35 mouse cellular contexts compared by ENCODE assay signal in genomic region chr5:130327615-130328263, GRCm38 (mm10). TPM values are rescaled to one million over a fixed set of nuclear protein-coding genes. Genes with fewer than 3 reads are reported as not detected.
DNase-seq lines count a peak whose midpoint lies in the region; ATAC-seq and TF ChIP-seq lines count a peak whose summit lies in the region.
"Had no signal": no experiment of that assay in that cellular context is flagged by ENCODE, and none has a peak within 500 bp of the region (broad histone marks: within the 10 kb centered on the region; RNA-seq: fewer than 3 reads in every experiment).

No protein-coding gene starts in this region.

- H3K9me3 ChIP-seq in embryonic facial prominence, embryonic 14.5 days (ENCODE audit: control insufficient read depth, low read length) = peaks cover 7% of the 10 kb centered on the region; the same call in 1 of the 2 replicates
- H3K9me3 ChIP-seq in embryonic facial prominence, embryonic 10.5 days = peaks cover 3% of the 10 kb centered on the region; the same call in 1 of the 2 replicates
- 0 out of 2 replicates have a peak, but pooled peaks cover 2% of the 10 kb centered on the region for H3K9me3 ChIP-seq in midbrain, embryonic 11.5 days (ENCODE audit: control insufficient read depth, low read length)
- H3K9me3 ChIP-seq in midbrain, embryonic 16.5 days (replicated peaks; ENCODE audit: control insufficient read depth, low read length, poor library complexity, severe bottlenecking) = no peaks in the 10 kb centered on the region
- H3K9me3 ChIP-seq in kidney, postnatal 0 days (replicated peaks; ENCODE audit: low read length) = no peaks in the 10 kb centered on the region
- H3K9me3 ChIP-seq: liver, embryonic 13.5 days; neural tube, embryonic 15.5 days had no signal

- H3K36me3 ChIP-seq in embryonic facial prominence, embryonic 14.5 days (ENCODE audit: control insufficient read depth, insufficient read depth, low read length) = peaks cover 21% of the 10 kb centered on the region
- H3K36me3 ChIP-seq in embryonic facial prominence, embryonic 10.5 days (replicated peaks) = peaks cover 53% of the 10 kb centered on the region
- H3K36me3 ChIP-seq in midbrain, embryonic 11.5 days (ENCODE audit: control insufficient read depth, insufficient read depth, low read length) = peaks cover 2% of the 10 kb centered on the region; the same call in 1 of the 2 replicates
- H3K36me3 ChIP-seq in midbrain, embryonic 16.5 days (ENCODE audit: control insufficient read depth, insufficient read depth, low read length) = peaks cover 6% of the 10 kb centered on the region; the same call in 1 of the 2 replicates
- H3K36me3 ChIP-seq in kidney, postnatal 0 days (ENCODE audit: insufficient read depth, low read length) = 0 out of 2 replicates have a peak, but pooled peaks cover 8% of the 10 kb centered on the region

- H3K4me1 ChIP-seq in embryonic facial prominence, embryonic 14.5 days (ENCODE audit: control insufficient read depth, insufficient read depth, low read length) = no peaks in the 10 kb centered on the region
- no peaks in the 10 kb centered on the region for H3K4me1 ChIP-seq in embryonic facial prominence, embryonic 10.5 days
- no peaks in the 10 kb centered on the region for H3K4me1 ChIP-seq in midbrain, embryonic 11.5 days (ENCODE audit: control insufficient read depth, insufficient read depth, low read length)
- no peaks in the 10 kb centered on the region for H3K4me1 ChIP-seq in midbrain, embryonic 16.5 days (ENCODE audit: control insufficient read depth, insufficient read depth, low read length)
- 0 out of 2 replicates have a peak, but pooled peaks cover 4% of the 10 kb centered on the region for H3K4me1 ChIP-seq in kidney, postnatal 0 days (replicated peaks; ENCODE audit: insufficient read depth, low read length)
- H3K4me1 ChIP-seq: embryonic facial prominence, embryonic 12.5 days; forebrain, embryonic 10.5 days; heart, embryonic 12.5 days; liver, embryonic 13.5 days had no signal

- no peaks in the 10 kb centered on the region for H3K27me3 ChIP-seq in embryonic facial prominence, embryonic 14.5 days (replicated peaks; ENCODE audit: control insufficient read depth, insufficient read depth, low read length)
- H3K27me3 ChIP-seq in embryonic facial prominence, embryonic 10.5 days (replicated peaks; ENCODE audit: low read depth, poor library complexity, severe bottlenecking) = no peaks in the 10 kb centered on the region
- H3K27me3 ChIP-seq in midbrain, embryonic 11.5 days (ENCODE audit: control insufficient read depth, insufficient read depth, low read length) = no peaks in the 10 kb centered on the region
- no peaks in the 10 kb centered on the region for H3K27me3 ChIP-seq in midbrain, embryonic 16.5 days (ENCODE audit: control insufficient read depth, insufficient read depth, low read depth, low read length)
- no peaks in the 10 kb centered on the region for H3K27me3 ChIP-seq in kidney, postnatal 0 days (ENCODE audit: insufficient read depth, low read length)
- H3K27me3 ChIP-seq: embryonic facial prominence, embryonic 12.5 days; heart, embryonic 12.5 days; liver, embryonic 13.5 days; neural tube, embryonic 15.5 days had no signal

- intact Hi-C loops in heart, postnatal 10 days (cut with DNase I) = no loop called here

- peak; percentile 53 for DNase-seq in embryonic facial prominence, embryonic 14.5 days (ENCODE audit: low spot score)
- no peak for DNase-seq in embryonic facial prominence, embryonic 10.5 days (ENCODE audit: low spot score)
- peak; percentile 31 for DNase-seq in midbrain, embryonic 11.5 days (ENCODE audit: low spot score, missing footprints)
- DNase-seq in kidney, postnatal 0 days (ENCODE audit: low spot score) = peak; percentile 84
- no peak for DNase-seq in heart, postnatal 10 days
- DNase-seq in testis, postnatal 10 days (ENCODE audit: low spot score) = no peak
- DNase-seq: cerebellum, adult 11 months; cerebellum, adult 9-10 months; cerebellum, postnatal 36 days; gastrocnemius, adult 2 months; heart, adult 2 months; layer of hippocampus, postnatal 36 days; left cerebral cortex, postnatal 4 days; liver, embryonic 13.5 days; lung, adult 18-20 months; midbrain, embryonic 14.5 days; spleen, adult 18-20 months; thymus, adult 2 months; thymus, postnatal 36 days had no signal

- H3K4me2 ChIP-seq in embryonic facial prominence, embryonic 14.5 days (ENCODE audit: low read depth, low read length) = no peak overlapping the region
- H3K4me2 ChIP-seq in midbrain, embryonic 11.5 days = no peak overlapping the region
- H3K4me2 ChIP-seq in midbrain, embryonic 16.5 days (ENCODE audit: low read length) = no peak overlapping the region
- no peak overlapping the region for H3K4me2 ChIP-seq in kidney, postnatal 0 days (ENCODE audit: low read length)
- H3K4me2 ChIP-seq: embryonic facial prominence, embryonic 12.5 days; heart, embryonic 12.5 days; hindbrain, embryonic 14.5 days; liver, embryonic 13.5 days; neural tube, embryonic 15.5 days had no signal

- H3K4me3 ChIP-seq in embryonic facial prominence, embryonic 14.5 days (ENCODE audit: low read depth, low read length) = no peak overlapping the region
- no peak overlapping the region for H3K4me3 ChIP-seq in embryonic facial prominence, embryonic 10.5 days
- no peak overlapping the region for H3K4me3 ChIP-seq in midbrain, embryonic 11.5 days (ENCODE audit: low read depth, low read length)
- H3K4me3 ChIP-seq in midbrain, embryonic 16.5 days (ENCODE audit: low read depth, low read length) = no peak overlapping the region
- H3K4me3 ChIP-seq in kidney, postnatal 0 days (replicated peaks; ENCODE audit: low read depth, low read length) = no peak overlapping the region
- H3K4me3 ChIP-seq: embryonic facial prominence, embryonic 12.5 days; forebrain, embryonic 10.5 days; gastrocnemius, adult 2 months; heart, adult 2 months; heart, embryonic 12.5 days; liver, embryonic 13.5 days; neural tube, embryonic 15.5 days had no signal

- no peak for TF ChIP-seq CTCF in kidney, postnatal 0 days (IDR thresholded peaks at IDR 0.05; ENCODE audit: low read depth)

- no peak overlapping the region for H3K9ac ChIP-seq in embryonic facial prominence, embryonic 14.5 days (ENCODE audit: low read depth, low read length)
- H3K9ac ChIP-seq in midbrain, embryonic 11.5 days (ENCODE audit: low read length) = no peak overlapping the region
- H3K9ac ChIP-seq in midbrain, embryonic 16.5 days (ENCODE audit: low read depth, low read length) = no peak overlapping the region
- no peak overlapping the region for H3K9ac ChIP-seq in kidney, postnatal 0 days (ENCODE audit: low read depth, low read length)
- H3K9ac ChIP-seq: embryonic facial prominence, embryonic 12.5 days; heart, embryonic 12.5 days; hindbrain, embryonic 14.5 days; liver, embryonic 13.5 days; neural tube, embryonic 15.5 days had no signal

- H3K27ac ChIP-seq in embryonic facial prominence, embryonic 14.5 days (replicated peaks; ENCODE audit: low read depth, low read length) = no peak overlapping the region
- H3K27ac ChIP-seq in embryonic facial prominence, embryonic 10.5 days (replicated peaks) = no peak overlapping the region
- H3K27ac ChIP-seq in midbrain, embryonic 11.5 days (ENCODE audit: low read depth, low read length) = no peak overlapping the region
- H3K27ac ChIP-seq in midbrain, embryonic 16.5 days (ENCODE audit: low read length) = no peak overlapping the region
- no peak overlapping the region for H3K27ac ChIP-seq in kidney, postnatal 0 days
- H3K27ac ChIP-seq: embryonic facial prominence, embryonic 12.5 days; forebrain, embryonic 10.5 days; gastrocnemius, adult 2 months; heart, adult 2 months; hindbrain, embryonic 14.5 days; liver, embryonic 13.5 days; macrophage; neural tube, embryonic 15.5 days; stomach, postnatal 0 days had no signal

- 71% methylated on average over 6 of the region's 6 CpGs for WGBS in embryonic facial prominence, embryonic 14.5 days
- WGBS in embryonic facial prominence, embryonic 10.5 days = 84% methylated on average over 6 of the region's 6 CpGs
- 87% methylated on average over 6 of the region's 6 CpGs for WGBS in midbrain, embryonic 11.5 days
- 88% methylated on average over 6 of the region's 6 CpGs for WGBS in midbrain, embryonic 16.5 days
- WGBS in kidney, postnatal 0 days = 34% methylated on average over 6 of the region's 6 CpGs

- no peak for ATAC-seq in embryonic facial prominence, embryonic 14.5 days (ENCODE audit: low read depth)
- no peak for ATAC-seq in midbrain, embryonic 11.5 days (ENCODE audit: low FRiP score)
- ATAC-seq in midbrain, embryonic 16.5 days = no peak
- ATAC-seq in kidney, postnatal 0 days (replicated peaks; ENCODE audit: low FRiP score, low read depth) = 0 out of 2 replicates have a peak, but pooled peaks have one; percentile 7
- ATAC-seq: forebrain, embryonic 16.5 days; intestine, postnatal 0 days had no signal

RNA-seq across cellular contexts. Expression of gene Caln1, which starts 41.5 kb away (rescaled TPM):
- polyA plus RNA-seq in embryonic facial prominence, embryonic 14.5 days (2014; fragmentation: Nextera tagmentation; extraction: Ambion mirVana) = 1.3 and 2.2 TPM in 2 replicates
- polyA plus RNA-seq in embryonic facial prominence, embryonic 10.5 days (2016; fragmentation: Nextera tagmentation; extraction: Ambion mirVana) = 0.27 and 0.89 TPM in 2 replicates
- 0.34 and 0.47 TPM in 2 replicates for polyA plus RNA-seq in midbrain, embryonic 11.5 days (2014; fragmentation: Nextera tagmentation; extraction: Ambion mirVana)
- 23.0 and 32.7 TPM in 2 replicates for polyA plus RNA-seq in midbrain, embryonic 16.5 days (2015; fragmentation: Nextera tagmentation; extraction: Ambion mirVana)
- polyA plus RNA-seq in kidney, postnatal 0 days (2015; fragmentation: Nextera tagmentation; extraction: Ambion mirVana) = 0.11 and 0.17 TPM in 2 replicates
- total RNA-seq in heart, postnatal 10 days (2021) = under 1 TPM in 1 of 2 experiments, not detected in 1; 0.05 TPM
- total RNA-seq: gastrocnemius, postnatal 4 days; heart, adult 2 months; hematopoietic stem cell, adult 5-6 weeks; megakaryocyte-erythroid progenitor cell, adult 5-6 weeks had no signal
- polyA plus RNA-seq: heart, adult 2 months; heart, postnatal 0 days; liver, embryonic 13.5 days; macrophage had no signal

RNA-seq across cellular contexts. Expression of gene A330070K13Rik, which starts 56.7 kb away (rescaled TPM):
- polyA plus RNA-seq in embryonic facial prominence, embryonic 14.5 days (2014; fragmentation: Nextera tagmentation; extraction: Ambion mirVana) = not detected in 2 replicates
- polyA plus RNA-seq in embryonic facial prominence, embryonic 10.5 days (2016; fragmentation: Nextera tagmentation; extraction: Ambion mirVana) = not detected in 2 replicates
- polyA plus RNA-seq in midbrain, embryonic 11.5 days (2014; fragmentation: Nextera tagmentation; extraction: Ambion mirVana) = not detected in 2 replicates
- not detected in 2 replicates for polyA plus RNA-seq in midbrain, embryonic 16.5 days (2015; fragmentation: Nextera tagmentation; extraction: Ambion mirVana)
- not detected in 2 replicates for polyA plus RNA-seq in kidney, postnatal 0 days (2015; fragmentation: Nextera tagmentation; extraction: Ambion mirVana)
- total RNA-seq in heart, postnatal 10 days (2021) = not detected
- total RNA-seq: adrenal gland, adult 18-20 months; gastrocnemius, adult 2 months; gastrocnemius, postnatal 4 days; heart, adult 2 months; hematopoietic stem cell, adult 5-6 weeks; left cerebral cortex, postnatal 4 days; megakaryocyte-erythroid progenitor cell, adult 5-6 weeks had no signal
- polyA plus RNA-seq: embryonic facial prominence, embryonic 12.5 days; forebrain, embryonic 10.5 days; forebrain, embryonic 16.5 days; heart, adult 2 months; heart, embryonic 12.5 days; heart, postnatal 0 days; hindbrain, embryonic 14.5 days; intestine, postnatal 0 days; large intestine, adult 2 months; liver, embryonic 13.5 days; macrophage; midbrain, embryonic 14.5 days; stomach, postnatal 0 days; thymus, adult 2 months had no signal

Comparison
In these comparisons a context has a peak if more than half of its experiments do, and no peak if none do; other contexts are left out.
1. DNase-seq: peak in embryonic facial prominence, embryonic 14.5 days (single experiment), midbrain, embryonic 11.5 days (single experiment) and kidney, postnatal 0 days (single experiment); none in embryonic facial prominence, embryonic 10.5 days (single experiment), heart, postnatal 10 days (0 of 2) and testis, postnatal 10 days (single experiment).